Mouse (Mus musculus) stomach, postnatal 0 days (tissue): ENCODE measurements at regions not wholly inside any gene's neighbourhood (a gene's known extent, or its start where the extent isn't known, plus 50 kb on each side); places are given as distances from the start of the nearest gene placed in this dataset.
"Not testable (repeated sequence)": the region's sequence is repeated elsewhere in the genome, so short reads cannot be mapped to it uniquely, and the experiment has no call there.

Experiments used
- ATAC-seq: fragments of 200-750 bp; cut with Nextera tagmentation; 2 replicates; pipeline ENCODE4 v1.8.0; 2017; ENCODE audit not compliant: low FRiP score, low TSS enrichment
- DNase-seq: peaks from one replicate; pipeline ENCODE4 v3.0.0-alpha.2; 2016; ENCODE audit warnings: low spot score
- H3K27ac ChIP-seq: fragments of 300-500 bp; sonication (generic); replicated peaks from 2 replicates; pipeline ENCODE4 v1.5.1; 2014; ENCODE audit warnings: mild to moderate bottlenecking, control low read depth
- H3K27me3 ChIP-seq: fragments of 300-500 bp; sonication (generic); 2 replicates; pipeline ENCODE4 v1.6.1; 2014; ENCODE audit warnings: low read length; ENCODE audit not compliant: control insufficient read depth, insufficient read depth
- H3K36me3 ChIP-seq: fragments of 300-500 bp; sonication (generic); 2 replicates; pipeline ENCODE4 v1.6.1; 2014; ENCODE audit warnings: low read length, mixed read lengths; ENCODE audit not compliant: control insufficient read depth, insufficient read depth
- H3K4me1 ChIP-seq: fragments of 300-500 bp; sonication (generic); replicated peaks from 2 replicates; pipeline ENCODE4 v1.6.1; 2014; ENCODE audit warnings: antibody characterized with exemption; ENCODE audit not compliant: control insufficient read depth, insufficient read depth
- H3K4me2 ChIP-seq: fragments of 300-500 bp; sonication (generic); replicated peaks from 2 replicates; pipeline ENCODE4 v1.6.1; 2014; ENCODE audit warnings: low read depth, mild to moderate bottlenecking, control low read depth, moderate library complexity
- H3K4me3 ChIP-seq: fragments of 300-500 bp; sonication (generic); 2 replicates; pipeline ENCODE4 v1.5.1; 2014; ENCODE audit warnings: low read depth, low read length, control low read depth
- H3K9ac ChIP-seq: fragments of 300-500 bp; sonication (generic); 2 replicates; pipeline ENCODE4 v1.6.1; 2014; ENCODE audit warnings: mild to moderate bottlenecking, low read length, control low read depth, mixed read lengths
- H3K9me3 ChIP-seq: fragments of 300-500 bp; sonication (generic); 2 replicates; pipeline ENCODE4 v1.6.1; 2016; ENCODE audit warnings: low read length; ENCODE audit not compliant: control insufficient read depth
- CTCF ChIP-seq: IDR thresholded peaks from 2 replicates; pipeline ENCODE4 v1.5.1; 2016; ENCODE audit warnings: antibody characterized with exemption, low read depth, mild to moderate bottlenecking, moderate library complexity
- EP300 ChIP-seq: optimal IDR thresholded peaks from 2 replicates; pipeline ENCODE3; 2016; ENCODE audit warnings: antibody characterized with exemption
- WGBS: fragments of 180-500 bp; shearing (Covaris S2); extraction: QIAGEN DNeasy Blood & Tissue Kit; methylation state at CpG from one replicate; pipeline ENCODE4 v1.1.7; 2014; 5-methylcytosine and 5-hydroxymethylcytosine counted together

DNA sequence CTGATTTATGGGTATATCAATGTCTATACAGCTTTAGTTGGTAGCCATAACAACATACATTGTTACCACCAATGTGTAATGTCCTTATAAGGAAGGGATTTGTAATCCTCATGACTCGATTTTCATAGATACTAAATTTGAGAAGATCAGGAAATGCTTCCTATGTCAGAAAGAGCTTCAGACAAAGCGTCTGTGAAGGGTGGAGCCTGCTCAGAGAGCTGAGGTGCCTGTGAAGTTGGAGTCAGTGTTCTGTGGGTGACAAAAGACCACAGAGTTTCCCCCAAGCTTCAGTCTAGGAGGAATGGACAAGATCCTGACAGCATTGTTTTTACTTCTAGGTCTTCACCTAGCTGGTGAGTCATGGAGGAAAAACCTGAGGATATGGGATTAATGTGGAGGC is 874.2 kb upstream of the Olfr1507 start:
- WGBS: 49% methylated on average over 2 of the region's 2 CpGs
- no peak overlapping the region for H3K4me3 ChIP-seq
- H3K36me3 ChIP-seq: no peaks in the 10 kb centered on the region
- H3K27me3 ChIP-seq: no peaks in the 10 kb centered on the region
- no peak overlapping the region for H3K9ac ChIP-seq
- no peaks in the 10 kb centered on the region for H3K9me3 ChIP-seq
- no peak for TF ChIP-seq EP300
- ATAC-seq: no peak
- no peak overlapping the region for H3K4me2 ChIP-seq
- no peak for DNase-seq
- H3K27ac ChIP-seq: no peak overlapping the region
- H3K4me1 ChIP-seq: no peaks in the 10 kb centered on the region

DNA sequence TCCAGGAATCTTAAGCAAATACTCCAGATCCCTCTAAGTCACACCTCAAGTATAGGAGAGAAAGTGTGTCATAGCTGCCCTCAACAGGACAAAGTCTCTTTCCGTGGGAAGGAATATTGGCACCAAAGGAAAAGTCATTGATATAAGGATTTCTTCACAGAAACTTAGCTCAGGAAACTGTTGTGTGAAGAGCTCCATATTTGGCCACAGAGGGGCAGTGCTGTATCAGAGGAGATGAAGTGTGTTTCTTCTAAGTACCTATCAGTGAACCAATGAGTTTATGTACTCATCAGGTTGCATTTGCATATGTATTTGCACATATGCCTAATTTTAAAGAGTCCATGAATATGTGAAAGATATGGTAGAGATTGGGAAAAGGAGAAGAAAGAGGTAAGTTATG is 871.9 kb upstream of the Olfr1507 start:
- not testable (repeated sequence) for H3K27me3 ChIP-seq, H3K4me3 ChIP-seq, H3K36me3 ChIP-seq, H3K9ac ChIP-seq, H3K9me3 ChIP-seq, H3K4me2 ChIP-seq, H3K4me1 ChIP-seq, H3K27ac ChIP-seq, DNase-seq, ATAC-seq
- WGBS: 65% methylated on average over 1 of the region's 1 CpGs
- TF ChIP-seq CTCF: 0 out of 2 replicates have a peak, but pooled peaks have one; percentile 5

DNA sequence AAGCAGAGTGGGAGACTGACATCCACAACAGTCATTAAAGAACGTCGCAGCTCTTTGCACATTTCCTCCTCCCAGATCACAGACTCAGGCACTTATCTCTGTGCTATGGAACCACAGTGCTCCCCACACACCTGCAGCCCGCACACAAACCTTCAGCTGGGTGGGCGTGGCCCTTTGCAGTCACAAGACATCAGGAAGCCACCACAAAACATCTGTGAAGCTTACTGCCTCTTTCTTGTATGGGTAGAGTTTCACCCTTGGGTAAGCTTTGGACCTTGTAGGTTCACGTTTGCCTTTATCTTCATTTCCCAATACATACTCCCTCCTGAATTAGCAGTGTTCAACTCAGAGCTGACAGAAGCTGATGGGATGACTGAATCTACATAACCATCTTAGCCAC is 868.4 kb upstream of the Olfr1507 start:
- ATAC-seq, H3K4me2 ChIP-seq, H3K27me3 ChIP-seq, H3K36me3 ChIP-seq, H3K9ac ChIP-seq, H3K4me3 ChIP-seq, H3K9me3 ChIP-seq, DNase-seq, H3K27ac ChIP-seq, H3K4me1 ChIP-seq: not testable (repeated sequence)
- WGBS: 70% methylated on average over 5 of the region's 5 CpGs

- not testable (repeated sequence) for H3K27ac ChIP-seq, DNase-seq, H3K9me3 ChIP-seq, H3K4me1 ChIP-seq, H3K9ac ChIP-seq, H3K27me3 ChIP-seq, H3K4me3 ChIP-seq, H3K4me2 ChIP-seq, H3K36me3 ChIP-seq, ATAC-seq
- 97% methylated on average over 1 of the region's 2 CpGs for WGBS
These were observed 866.5 kb upstream of the Olfr1507 start for GRCm38 (mm10) chr14:53362054-53362453.

GRCm38 (mm10) chr14:53357498-53357897 is 861.9 kb upstream of the Olfr1507 start:
- not testable (repeated sequence) for H3K9me3 ChIP-seq, ATAC-seq, H3K4me2 ChIP-seq, H3K4me3 ChIP-seq, DNase-seq, H3K27ac ChIP-seq, H3K4me1 ChIP-seq, H3K36me3 ChIP-seq, H3K9ac ChIP-seq, H3K27me3 ChIP-seq
- WGBS: no CpG with 5 or more reads among the region's 2 CpGs

DNA sequence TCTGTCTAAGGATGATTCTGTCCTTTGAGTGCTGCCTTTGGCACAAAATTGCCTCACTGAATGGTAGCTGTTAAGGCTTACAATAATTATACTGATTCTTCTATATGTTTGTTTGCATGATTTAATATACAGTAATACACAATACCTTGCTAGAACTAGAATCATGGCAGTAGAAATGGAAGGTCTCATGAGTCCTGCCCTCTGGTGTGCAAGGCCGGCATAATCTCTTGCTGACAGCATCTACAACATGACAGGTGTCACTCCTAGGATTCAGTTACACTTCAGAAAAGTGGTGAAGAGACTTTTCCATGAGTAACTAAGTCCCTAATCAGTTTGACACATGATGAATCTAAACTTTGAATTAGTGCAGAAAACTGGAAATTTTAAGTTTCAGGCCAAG is 861.2 kb upstream of the Olfr1507 start:
- not testable (repeated sequence) for H3K9me3 ChIP-seq, DNase-seq, H3K4me3 ChIP-seq, H3K4me2 ChIP-seq, H3K27me3 ChIP-seq, ATAC-seq, H3K36me3 ChIP-seq, H3K4me1 ChIP-seq, H3K27ac ChIP-seq, H3K9ac ChIP-seq
- WGBS: no CpG with 5 or more reads among the region's 1 CpGs

DNA sequence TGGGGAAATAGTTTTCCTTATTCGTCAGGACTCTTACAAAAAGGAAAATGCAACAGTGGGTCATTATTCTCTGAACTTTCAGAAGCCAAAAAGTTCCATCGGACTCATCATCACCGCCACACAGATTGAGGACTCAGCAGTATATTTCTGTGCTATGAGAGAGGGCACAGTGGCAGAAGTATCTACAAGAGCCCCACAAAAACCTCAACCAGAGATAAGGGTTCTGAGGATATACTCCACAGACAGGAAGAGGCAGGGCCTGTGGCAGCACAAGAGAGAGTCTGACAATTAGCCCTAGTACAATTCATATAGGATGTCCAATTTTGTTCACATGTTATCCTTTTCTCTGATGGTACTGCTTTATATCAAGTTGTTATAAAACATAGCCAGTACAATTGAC is 855.9 kb upstream of the Olfr1507 start:
- not testable (repeated sequence) for ATAC-seq, H3K4me1 ChIP-seq, H3K4me3 ChIP-seq, DNase-seq, H3K9me3 ChIP-seq, H3K27ac ChIP-seq, H3K27me3 ChIP-seq, H3K36me3 ChIP-seq, H3K4me2 ChIP-seq, H3K9ac ChIP-seq
- WGBS: no CpG with 5 or more reads among the region's 3 CpGs

DNA sequence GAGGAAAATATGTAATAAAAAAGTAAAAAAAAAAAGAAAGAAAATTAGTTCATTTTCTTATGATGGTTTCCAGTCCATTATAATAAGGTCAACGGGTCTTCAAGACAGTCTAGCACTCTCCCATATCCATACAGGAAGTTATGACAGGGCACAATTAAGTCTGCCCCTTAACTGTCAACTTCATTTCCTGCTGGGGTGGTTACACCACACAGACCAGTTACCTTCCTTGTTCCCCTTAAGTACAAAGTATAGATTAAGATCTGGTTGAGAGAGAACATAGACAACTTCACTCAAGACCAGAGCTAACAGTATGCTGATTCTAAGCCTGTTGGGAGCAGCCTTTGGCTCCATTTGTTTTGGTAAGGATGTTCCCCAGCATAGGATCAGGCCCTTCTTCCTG is 855.2 kb upstream of the Olfr1507 start:
- not testable (repeated sequence) for H3K4me3 ChIP-seq, H3K36me3 ChIP-seq, ATAC-seq, DNase-seq, H3K27me3 ChIP-seq, H3K27ac ChIP-seq, H3K9me3 ChIP-seq, H3K4me1 ChIP-seq, H3K4me2 ChIP-seq, H3K9ac ChIP-seq
- 92% methylated on average over 1 of the region's 1 CpGs for WGBS
